Mouse (Mus musculus) bone marrow, adult 2 months (tissue): ENCODE data around the gene Prm3. TPM values are rescaled to one million over a fixed set of nuclear protein-coding genes. Genes with fewer than 3 reads are reported as not detected.

ENCODE experiments used
- H3K27ac ChIP-seq: fragments of 200-500 bp; 2 replicates; pipeline ENCODE4 v1.5.1; 2012; ENCODE audit warnings: low read depth, mild to moderate bottlenecking, control low read depth, inconsistent platforms, low read length; ENCODE audit not compliant: control insufficient read depth, poor library complexity, insufficient read depth
- H3K4me1 ChIP-seq: fragments of 200-500 bp; 2 replicates; pipeline ENCODE4 v1.6.1; 2011; ENCODE audit warnings: low read length; ENCODE audit not compliant: control insufficient read depth, insufficient read depth
- H3K4me3 ChIP-seq: fragments of 200-500 bp; replicated peaks from 2 replicates; pipeline ENCODE3; 2011; ENCODE audit warnings: mild to moderate bottlenecking, low read depth, low read length, control low read depth; ENCODE audit not compliant: control insufficient read depth
- CTCF ChIP-seq: fragments of 200-500 bp; IDR thresholded peaks from 2 replicates; pipeline ENCODE4 v1.5.1; 2011; ENCODE audit warnings: low read length, control low read depth; ENCODE audit not compliant: control insufficient read depth, insufficient read depth
- POLR2A ChIP-seq: fragments of 200-500 bp; IDR thresholded peaks from 2 replicates; pipeline ENCODE4 v1.6.1; 2011; ENCODE audit warnings: low read depth, mild to moderate bottlenecking, control low read depth, low read length, borderline replicate concordance; ENCODE audit not compliant: control insufficient read depth
- WGBS: fragments of 180-500 bp; shearing (Covaris S2); methylation state at CpG from one replicate; pipeline ENCODE4 v1.1.7; 2018; 5-methylcytosine and 5-hydroxymethylcytosine counted together
- polyA plus RNA-seq: library from polyadenylated mRNA; stranded (reverse); fragments of >200 nt; gene quantifications from 2 replicates; pipeline ENCODE4 v1.2.4, GENCODE M21; 2011; ENCODE audit warnings: low replicate concordance; ENCODE audit not compliant: missing spikeins, insufficient read depth, insufficient read length

The Prm3 gene
- polyA plus RNA-seq, 1 experiment = not detected

DNA sequence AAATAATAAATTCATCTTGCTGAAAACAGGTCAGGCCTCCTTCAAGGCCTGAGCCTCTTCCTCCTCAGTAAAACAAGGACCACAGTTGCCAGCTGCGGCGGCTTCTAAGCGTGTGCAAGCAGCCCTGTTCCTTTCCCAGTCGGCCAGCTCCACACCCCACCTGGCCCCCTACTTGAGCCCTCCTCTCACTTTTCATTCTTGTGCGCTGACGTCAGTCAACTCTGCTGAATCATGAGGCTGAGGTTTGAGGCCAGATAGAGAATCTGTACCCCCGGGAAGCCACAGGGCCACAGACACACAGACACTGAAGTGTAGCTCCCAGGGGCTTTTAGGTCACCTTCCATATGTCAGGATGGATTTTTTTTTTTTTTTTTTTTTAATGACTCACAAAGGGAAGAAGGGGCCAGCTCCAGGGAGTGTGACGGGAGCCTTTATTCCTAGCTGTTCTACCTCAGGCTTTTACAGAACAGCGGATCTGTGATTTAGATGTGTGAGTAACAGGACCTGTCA, 8.8 kb downstream of the Prm3 start:
- WGBS = 61% methylated on average over 9 of the region's 9 CpGs
- H3K4me3 ChIP-seq = no peak overlapping the region
- peaks cover 3% of the 10 kb centered on the region for H3K4me1 ChIP-seq
- TF ChIP-seq CTCF (no peak), POLR2A (no peak)
- no peak overlapping the region for H3K27ac ChIP-seq

DNA sequence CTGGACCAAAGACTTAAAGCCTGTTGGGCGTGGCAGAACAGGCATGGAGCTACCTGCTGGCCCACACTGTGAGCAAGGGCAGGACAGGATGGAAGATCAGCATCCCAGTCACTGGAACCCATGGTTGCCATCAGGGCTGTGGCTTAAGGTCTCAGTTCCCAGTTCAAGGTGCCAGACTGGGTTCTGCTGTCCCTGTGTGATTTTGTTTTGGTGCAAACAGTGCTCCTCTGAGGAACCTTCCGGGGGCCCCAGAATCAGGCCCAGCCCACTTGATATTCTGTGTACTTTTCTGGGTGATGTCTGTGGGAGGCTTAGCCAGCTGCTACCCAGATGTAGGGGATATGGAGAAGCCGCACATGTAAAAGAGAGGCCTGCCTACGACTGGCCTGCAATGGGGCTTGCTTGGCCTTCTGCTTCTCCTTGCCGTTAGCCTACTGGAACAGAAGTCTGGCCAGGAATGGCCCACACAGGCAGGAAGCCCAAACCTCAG, 10.0 kb downstream of the Prm3 start:
- Histone ChIP-seq H3K4me3 (no peak overlapping the region), H3K4me1 (peaks cover 3% of the 10 kb centered on the region), H3K27ac (no peak overlapping the region)
- TF ChIP-seq POLR2A = no peak
- TF ChIP-seq CTCF = no peak
- WGBS = 74% methylated on average over 5 of the region's 5 CpGs

DNA sequence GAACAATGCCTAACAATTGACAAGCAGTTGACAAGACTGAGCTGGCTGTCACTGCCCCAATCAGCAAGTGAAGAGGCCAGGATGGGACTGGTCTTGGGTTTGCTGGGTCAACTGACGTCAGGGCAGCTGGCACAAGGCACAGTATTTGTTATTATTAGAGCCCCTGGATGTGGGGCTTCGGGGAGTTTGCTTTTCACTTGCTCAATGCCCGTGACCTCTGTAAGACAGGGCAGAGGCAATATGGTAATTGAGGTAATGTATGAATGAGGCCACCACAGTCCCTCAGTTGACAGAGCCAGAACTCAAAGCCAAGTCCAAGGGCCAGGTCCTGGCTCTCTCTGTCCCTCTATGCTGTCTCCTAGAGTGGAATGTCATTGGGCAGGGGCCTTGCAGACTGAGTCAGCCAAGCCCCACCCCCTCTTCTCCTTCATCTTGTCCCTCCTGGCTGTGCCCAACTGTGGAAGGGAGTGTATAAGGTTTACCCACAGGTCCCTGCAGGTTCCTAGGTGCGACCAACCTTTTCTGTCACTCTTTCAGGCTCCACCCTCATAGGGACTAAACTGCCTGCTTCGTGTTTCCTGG, 13.0 kb downstream of the Prm3 start:
- TF ChIP-seq POLR2A (no peak), CTCF (no peak)
- Histone ChIP-seq H3K4me3 (no peak overlapping the region), H3K4me1 (peaks cover 2% of the 10 kb centered on the region), H3K27ac (no peak overlapping the region)
- 75% methylated on average over 5 of the region's 5 CpGs for WGBS

DNA sequence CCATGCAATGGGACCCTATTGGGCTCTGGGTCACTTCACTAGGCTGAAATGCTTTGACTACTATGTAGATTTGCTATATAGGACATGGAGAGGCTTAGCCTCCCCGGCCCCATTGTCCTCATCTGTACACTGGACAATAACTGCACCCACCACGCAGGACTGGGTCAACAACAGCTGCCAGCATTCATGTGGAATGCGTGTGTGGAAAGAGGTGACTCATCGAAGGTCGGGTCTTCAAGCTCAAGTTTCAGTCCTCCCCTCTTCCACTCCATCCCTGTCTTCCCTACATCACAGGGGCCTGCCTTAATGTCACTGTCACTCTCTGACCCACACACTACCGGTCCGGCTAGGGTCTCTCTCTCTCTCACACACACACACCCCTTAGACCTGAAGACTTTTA, 14.4 kb downstream of the Prm3 start:
- TF ChIP-seq POLR2A = no peak
- TF ChIP-seq CTCF = no peak
- peaks cover 4% of the 10 kb centered on the region for H3K4me1 ChIP-seq
- WGBS = 72% methylated on average over 7 of the region's 7 CpGs

DNA sequence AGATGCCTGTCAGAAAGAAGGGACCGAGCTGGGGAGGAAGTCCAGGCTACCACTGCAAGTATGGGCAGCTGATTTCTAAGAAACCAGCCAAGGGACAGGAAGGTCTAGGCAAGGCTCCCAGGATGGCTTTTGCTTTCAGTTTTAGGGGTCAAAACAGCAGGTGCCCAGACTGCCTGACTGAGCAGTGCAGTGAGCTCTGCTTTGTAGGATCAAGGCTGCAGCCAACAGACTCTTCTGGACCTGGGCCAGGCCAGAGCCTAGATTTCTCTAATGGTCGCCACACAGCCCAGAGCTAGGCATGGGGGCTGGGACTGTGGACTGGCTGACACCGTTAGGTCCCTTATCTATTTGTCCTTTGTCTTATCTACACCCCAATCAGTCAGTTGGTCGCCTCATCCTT, 16.0 kb downstream of the Prm3 start:
- Histone ChIP-seq H3K4me1 (peaks cover 9% of the 10 kb centered on the region), H3K4me3 (no peak overlapping the region), H3K27ac (peak overlapping the region; percentile 25; the same call in 1 of the 2 replicates)
- 21% methylated on average over 4 of the region's 4 CpGs for WGBS
- TF ChIP-seq POLR2A (no peak), CTCF (no peak)

More for the DNA sequence above, 14.4 kb downstream of the Prm3 start:
- Histone ChIP-seq H3K4me3 (no peak overlapping the region), H3K27ac (no peak overlapping the region)

DNA sequence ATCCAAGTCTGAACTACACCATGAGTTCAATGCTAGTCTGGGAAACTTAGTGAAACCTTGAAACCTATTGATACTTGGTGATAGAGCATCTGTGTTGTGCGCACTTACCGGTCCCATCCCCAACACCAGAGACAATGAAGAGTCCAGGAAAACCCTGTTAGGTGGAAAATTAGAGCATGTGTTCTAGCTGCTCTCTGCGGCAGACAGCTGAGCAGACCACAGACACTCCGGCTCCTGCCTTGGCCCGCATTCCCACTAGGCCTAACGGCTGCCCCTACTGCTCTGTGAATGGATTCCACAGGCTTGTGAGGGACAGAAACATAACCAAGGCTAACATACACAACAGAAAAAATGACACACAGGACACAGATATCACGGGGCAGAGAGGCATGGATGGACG, 17.2 kb downstream of the Prm3 start:
- Histone ChIP-seq H3K27ac (no peak overlapping the region), H3K4me1 (peaks cover 11% of the 10 kb centered on the region), H3K4me3 (no peak overlapping the region)
- TF ChIP-seq POLR2A = no peak
- no peak for TF ChIP-seq CTCF
- 89% methylated on average over 8 of the region's 8 CpGs for WGBS

DNA sequence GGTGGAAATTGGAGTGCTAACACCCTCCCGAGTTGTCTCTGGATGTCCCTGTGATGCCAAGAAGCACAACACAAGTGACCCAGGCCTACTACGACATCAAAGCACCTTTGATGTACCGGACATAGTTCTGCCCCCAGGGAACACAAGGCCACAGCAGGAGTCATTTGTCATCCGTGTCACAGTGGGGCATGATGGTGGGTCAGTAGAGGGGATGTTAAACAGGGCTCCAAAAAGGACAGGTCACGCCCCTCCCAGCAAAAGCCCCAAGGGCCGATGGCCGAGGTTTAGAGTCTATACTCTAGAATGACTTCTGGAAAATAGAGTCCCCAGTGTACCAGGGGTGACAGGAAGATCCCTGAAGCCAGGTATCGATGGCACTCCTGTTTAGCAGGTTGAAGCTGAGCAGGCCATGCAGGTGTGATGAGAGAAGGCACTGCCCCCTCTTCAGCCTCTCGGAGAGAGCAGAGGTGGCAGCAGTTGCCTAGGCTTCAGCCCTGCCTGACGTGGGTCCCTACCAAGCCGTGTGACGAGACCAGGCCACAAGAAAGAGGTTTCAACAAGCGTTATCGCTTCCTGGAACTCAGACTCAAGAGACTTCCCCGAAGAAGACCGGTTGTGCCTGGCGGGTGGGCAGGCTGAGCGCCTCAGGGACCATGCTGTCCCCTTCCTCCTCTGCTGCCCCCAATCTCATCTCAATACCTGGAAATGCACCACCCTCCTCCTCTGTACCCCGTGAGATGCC, 18.8 kb downstream of the Prm3 start:
- 26% methylated on average over 19 of the region's 19 CpGs for WGBS
- Histone ChIP-seq H3K4me3 (no peak overlapping the region), H3K27ac (peak overlapping the region; percentile 45), H3K4me1 (peaks cover 13% of the 10 kb centered on the region)
- no peak for TF ChIP-seq CTCF
- TF ChIP-seq POLR2A = no peak

DNA sequence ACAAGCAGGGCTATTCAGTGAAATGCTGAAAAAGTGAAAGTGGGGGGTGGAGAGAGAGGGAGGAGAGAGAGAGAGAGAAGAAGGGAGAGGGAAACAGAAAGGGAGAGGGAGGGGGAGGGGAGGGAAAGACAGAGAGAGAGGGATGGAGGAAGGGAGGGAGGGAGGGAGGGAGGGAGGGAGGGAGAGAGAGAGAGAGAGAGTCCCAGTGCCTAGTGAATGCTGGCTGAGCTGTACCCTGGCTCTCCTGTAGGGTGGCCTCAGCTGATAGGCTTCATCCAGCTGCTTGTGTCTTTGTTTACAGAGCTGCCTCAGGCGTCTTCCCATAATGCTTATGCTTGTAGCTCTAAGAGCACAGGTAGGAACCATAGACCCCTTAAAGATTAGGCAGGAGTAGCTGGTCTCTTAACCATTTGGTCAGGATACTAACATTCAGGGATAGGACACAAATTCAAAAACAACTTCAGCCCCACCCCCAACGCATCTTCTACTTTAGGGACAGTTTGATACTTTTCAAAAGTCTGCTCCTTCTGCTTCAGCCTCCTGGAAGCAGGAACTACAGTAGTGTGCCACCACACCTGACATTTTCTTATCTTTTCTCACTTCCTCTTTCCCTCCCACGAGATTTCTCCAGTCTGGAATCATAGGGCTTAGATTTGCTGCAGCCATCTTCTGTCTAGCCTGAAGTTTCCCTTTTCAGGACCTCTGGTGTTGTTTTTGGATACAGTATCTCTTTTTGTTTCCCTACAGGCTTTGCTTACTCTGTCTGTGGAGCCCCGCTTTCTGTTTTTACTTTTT, 20.0 kb downstream of the Prm3 start:
- Histone ChIP-seq H3K4me1 (peaks cover 13% of the 10 kb centered on the region), H3K4me3 (no peak overlapping the region), H3K27ac (no peak overlapping the region)
- TF ChIP-seq POLR2A (no peak), CTCF (no peak)
- 33% methylated on average over 4 of the region's 4 CpGs for WGBS
